Mouse (Mus musculus) MN1 (cell line): ENCODE measurements at regions not wholly inside any gene's neighbourhood (a gene's known extent, or its start where the extent isn't known, plus 50 kb on each side); places are given as distances from the start of the nearest gene placed in this dataset.

Experiments
- DNase-seq: peaks from one replicate; pipeline ENCODE4 v3.0.0-alpha.2; 2016; ENCODE audit warnings: low spot score

DNA sequence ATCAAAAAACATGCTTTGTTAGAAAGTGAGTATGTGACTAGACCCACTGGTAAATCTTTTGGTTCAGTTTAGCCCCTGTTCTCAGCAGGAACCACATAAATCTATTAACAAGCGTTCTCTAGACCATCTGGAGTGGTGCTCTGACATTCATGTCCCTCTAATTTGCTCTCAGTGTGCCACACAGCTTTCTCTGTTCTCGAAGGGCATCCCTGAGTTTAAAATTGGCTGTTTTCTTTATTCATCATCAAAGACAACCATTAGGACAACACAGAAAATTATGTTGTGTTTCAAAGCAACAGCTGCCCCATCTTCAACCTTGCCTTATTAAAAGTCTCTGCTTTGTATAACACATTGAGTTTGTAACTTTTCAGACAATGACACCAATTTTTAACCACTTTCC, 1124.1 kb downstream of the Stim2 start:
- no peak for DNase-seq

DNA sequence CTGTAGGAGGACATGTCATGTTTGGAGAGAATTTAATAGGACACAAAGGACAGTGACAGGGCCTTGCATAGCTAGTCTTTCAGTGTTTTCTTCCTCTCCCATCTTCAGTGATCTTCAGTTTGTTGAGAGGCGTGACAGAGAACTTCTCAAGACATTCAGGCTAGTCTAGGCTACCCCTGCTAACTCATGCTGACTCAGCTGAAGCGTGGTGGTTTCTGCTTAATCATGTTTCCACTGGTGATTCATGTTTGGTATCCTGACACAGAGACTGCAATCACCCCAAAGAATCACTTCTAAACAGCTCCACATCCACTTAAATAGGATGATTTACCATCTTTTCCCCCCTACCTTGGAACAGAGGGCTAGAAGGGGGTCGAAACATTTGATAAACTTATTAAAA, 1136.0 kb downstream of the Stim2 start:
- no peak for DNase-seq

DNA sequence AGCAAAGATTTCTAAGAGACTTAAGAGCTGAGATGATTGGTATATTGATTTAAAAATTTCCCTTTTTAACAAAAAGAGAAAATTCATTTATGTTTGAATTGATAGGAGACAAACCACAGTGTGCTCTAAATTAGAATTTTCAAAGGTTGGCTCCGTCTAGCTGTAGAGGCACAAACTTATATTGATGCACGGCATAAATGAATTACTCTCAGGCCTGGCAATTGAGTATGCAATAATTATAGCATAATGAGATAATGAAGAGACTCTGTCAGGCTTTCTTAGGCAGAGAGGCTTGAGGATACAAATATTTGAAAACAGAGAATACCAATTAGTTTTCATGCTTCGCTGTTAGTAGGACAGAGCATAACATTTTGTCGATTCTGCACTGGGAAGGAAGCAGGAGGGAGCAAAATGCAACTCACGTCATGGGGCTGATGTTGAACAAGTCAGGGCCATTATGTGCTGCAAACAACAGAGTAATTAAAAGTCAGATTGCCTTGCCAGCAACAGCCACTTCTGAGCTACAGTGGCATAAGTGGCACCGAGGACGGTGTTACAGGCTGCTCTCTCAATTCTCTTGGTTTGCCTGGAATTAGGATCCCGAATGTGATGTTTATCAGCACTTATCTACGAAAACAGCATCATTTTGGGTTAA, 1137.1 kb downstream of the Stim2 start:
- peak; percentile 20 for DNase-seq

DNA sequence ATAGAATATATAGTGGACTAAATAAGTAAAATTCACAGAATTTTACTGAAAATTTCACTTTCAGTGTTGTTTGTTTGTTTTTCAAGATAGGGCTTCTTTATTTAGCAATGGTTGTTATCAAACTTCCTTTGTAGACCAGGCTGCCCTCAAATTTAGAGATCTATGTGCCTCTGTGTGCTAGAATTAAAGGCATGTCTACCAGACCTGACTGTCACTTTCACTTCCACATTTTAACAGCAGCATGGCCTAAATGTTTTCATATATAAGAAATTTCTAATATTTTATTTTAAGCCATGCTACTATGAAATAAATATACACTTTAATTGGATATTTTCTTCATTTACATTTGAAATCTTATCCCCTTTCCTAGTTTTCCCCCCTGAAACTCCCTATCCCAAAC, 1140.5 kb downstream of the Stim2 start:
- DNase-seq: no peak

DNA sequence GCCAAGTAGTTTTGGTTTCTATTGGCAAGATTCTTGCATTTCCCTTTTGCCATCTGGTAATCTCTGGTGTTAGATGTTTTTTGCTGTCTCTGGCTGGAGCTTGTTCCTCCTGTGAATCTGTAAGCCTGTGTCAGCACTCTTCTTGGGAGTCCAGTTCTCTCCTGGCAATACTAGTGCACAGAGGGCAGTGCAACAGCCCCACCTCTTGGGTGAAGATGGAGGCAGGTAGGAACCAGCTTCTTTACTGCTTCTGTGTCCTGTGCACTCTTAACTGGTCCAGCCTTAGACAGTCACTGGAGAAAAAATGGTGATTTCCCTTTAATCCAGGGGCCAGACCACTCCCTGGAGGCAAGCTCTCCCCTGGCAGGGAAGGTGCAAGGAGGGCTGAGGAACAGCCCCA, 1149.1 kb downstream of the Stim2 start:
- DNase-seq: no peak

DNA sequence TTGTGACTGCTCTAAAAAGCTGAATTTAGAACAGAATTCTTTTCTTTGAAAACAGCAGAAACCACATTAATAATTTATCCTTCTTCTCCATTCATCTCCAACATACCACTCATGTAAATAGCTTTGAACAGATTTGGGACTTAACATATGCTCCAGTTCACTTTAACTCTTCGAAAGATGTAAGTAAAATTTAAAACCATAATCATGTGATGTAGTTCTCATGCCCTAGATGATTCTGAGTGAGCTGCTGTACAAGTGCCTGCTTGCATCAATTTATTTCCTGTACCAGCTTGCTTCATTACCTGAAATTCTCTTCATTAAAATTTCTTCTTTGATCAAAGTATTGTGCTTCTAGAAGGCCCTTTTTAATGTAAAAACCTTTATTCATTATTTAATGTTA, 1176.5 kb downstream of the Stim2 start:
- no peak for DNase-seq
